Mouse (Mus musculus): ENCODE measurements around the gene Abcd1.

DNA sequence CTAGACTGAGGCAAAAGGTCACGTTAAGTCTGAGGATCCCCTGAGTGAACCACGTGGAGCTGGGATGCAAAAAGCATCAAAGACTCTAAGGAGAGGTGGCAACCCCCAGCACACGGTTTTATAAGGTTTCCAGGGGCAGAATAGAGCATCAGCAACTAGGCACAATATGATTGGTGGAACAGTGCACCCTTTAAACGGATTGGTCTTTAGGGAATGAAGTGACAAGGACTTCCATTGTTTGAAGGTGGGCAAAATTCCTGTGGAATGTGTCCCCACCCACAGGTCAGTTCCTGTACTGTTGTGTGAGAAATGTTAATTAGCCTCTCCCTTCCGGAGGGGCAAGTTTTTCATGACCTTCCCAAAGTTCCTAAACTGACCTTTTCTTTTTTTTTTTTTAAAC is 22.8 kb downstream of the Abcd1 start:
- no peak for TF ChIP-seq POLR2A (IDR thresholded peaks at IDR 0.05; ENCODE audit: insufficient read length, low read depth)
- no peak for TF ChIP-seq E2F4 (IDR thresholded peaks at IDR 0.05; ENCODE audit: insufficient read depth)
- TF ChIP-seq REST (IDR thresholded peaks at IDR 0.05; ENCODE audit: insufficient read depth, insufficient read length): no peak
- TF ChIP-seq POLR2AphosphoS2 (IDR thresholded peaks at IDR 0.05; ENCODE audit: insufficient read length, low read depth): no peak
- TF ChIP-seq TCF12 (IDR thresholded peaks at IDR 0.05; ENCODE audit: insufficient read depth, poor library complexity, severe bottlenecking): no peak
- TF ChIP-seq MYOD1 (IDR thresholded peaks at IDR 0.05; ENCODE audit: control insufficient read depth in 1 of 3, insufficient read length in 2 of 3, low read depth in 2 of 3): no peak
- TF ChIP-seq USF1 (IDR thresholded peaks at IDR 0.05; ENCODE audit: low read depth): no peak
- no peak for TF ChIP-seq MAX (IDR thresholded peaks at IDR 0.05; ENCODE audit: low read depth)
- no peak for TF ChIP-seq MYOG (IDR thresholded peaks at IDR 0.05; ENCODE audit: control insufficient read depth in 1 of 3, insufficient read depth in 1 of 3, insufficient read length in 2 of 3, low read depth in 2 of 3)
